Mouse (Mus musculus) forebrain, embryonic 15.5 days (tissue): Measurements from ENCODE around the gene Lekr1. TPM values are rescaled to one million over a fixed set of nuclear protein-coding genes. Genes with fewer than 3 reads are reported as not detected.

ENCODE experiments used
- ATAC-seq: fragments of 200-750 bp; cut with Nextera tagmentation; replicated peaks from 2 replicates; pipeline ENCODE4 v1.8.0; 2017; ENCODE audit warnings: mild to moderate bottlenecking, moderate TSS enrichment, moderate library complexity
- H3K27ac ChIP-seq: fragments of 300-500 bp; sonication (generic); replicated peaks from 2 replicates; pipeline ENCODE4 v1.5.1; 2015; ENCODE audit warnings: mild to moderate bottlenecking, inconsistent platforms
- H3K27me3 ChIP-seq: fragments of 300-500 bp; sonication (generic); 2 replicates; pipeline ENCODE4 v1.6.1; 2015; ENCODE audit warnings: inconsistent platforms
- H3K36me3 ChIP-seq: fragments of 300-500 bp; sonication (generic); 2 replicates; pipeline ENCODE4 v1.6.1; 2015; ENCODE audit warnings: mild to moderate bottlenecking, inconsistent platforms
- H3K4me1 ChIP-seq: fragments of 300-500 bp; sonication (generic); 2 replicates; pipeline ENCODE4 v1.6.1; 2015; ENCODE audit warnings: inconsistent platforms
- H3K4me2 ChIP-seq: fragments of 300-500 bp; sonication (generic); replicated peaks from 2 replicates; pipeline ENCODE4 v1.6.1; 2015; ENCODE audit warnings: mild to moderate bottlenecking, inconsistent platforms
- H3K4me3 ChIP-seq: fragments of 300-500 bp; sonication (generic); 2 replicates; pipeline ENCODE4 v1.5.1; 2015; ENCODE audit warnings: mild to moderate bottlenecking, inconsistent platforms
- H3K9ac ChIP-seq: fragments of 300-500 bp; sonication (generic); replicated peaks from 2 replicates; pipeline ENCODE4 v1.6.1; 2015; ENCODE audit warnings: mild to moderate bottlenecking, inconsistent platforms
- H3K9me3 ChIP-seq: fragments of 300-500 bp; sonication (generic); 2 replicates; pipeline ENCODE4 v1.6.1; 2016; ENCODE audit warnings: inconsistent platforms
- WGBS: fragments of 180-500 bp; shearing (Covaris S2); methylation state at CpG from one replicate; pipeline ENCODE4 v1.1.7; 2015; ENCODE audit warnings: mixed read lengths; 5-methylcytosine and 5-hydroxymethylcytosine counted together
- polyA plus RNA-seq: library from polyadenylated mRNA; unstranded; fragments of >200 nt; fragmentation: Nextera tagmentation; extraction: Ambion mirVana; gene quantifications from 2 replicates; pipeline ENCODE4 v1.2.1, GENCODE M21; 2015

Gene Lekr1
- polyA plus RNA-seq: 6.2 and 6.8 TPM in 2 replicates

DNA sequence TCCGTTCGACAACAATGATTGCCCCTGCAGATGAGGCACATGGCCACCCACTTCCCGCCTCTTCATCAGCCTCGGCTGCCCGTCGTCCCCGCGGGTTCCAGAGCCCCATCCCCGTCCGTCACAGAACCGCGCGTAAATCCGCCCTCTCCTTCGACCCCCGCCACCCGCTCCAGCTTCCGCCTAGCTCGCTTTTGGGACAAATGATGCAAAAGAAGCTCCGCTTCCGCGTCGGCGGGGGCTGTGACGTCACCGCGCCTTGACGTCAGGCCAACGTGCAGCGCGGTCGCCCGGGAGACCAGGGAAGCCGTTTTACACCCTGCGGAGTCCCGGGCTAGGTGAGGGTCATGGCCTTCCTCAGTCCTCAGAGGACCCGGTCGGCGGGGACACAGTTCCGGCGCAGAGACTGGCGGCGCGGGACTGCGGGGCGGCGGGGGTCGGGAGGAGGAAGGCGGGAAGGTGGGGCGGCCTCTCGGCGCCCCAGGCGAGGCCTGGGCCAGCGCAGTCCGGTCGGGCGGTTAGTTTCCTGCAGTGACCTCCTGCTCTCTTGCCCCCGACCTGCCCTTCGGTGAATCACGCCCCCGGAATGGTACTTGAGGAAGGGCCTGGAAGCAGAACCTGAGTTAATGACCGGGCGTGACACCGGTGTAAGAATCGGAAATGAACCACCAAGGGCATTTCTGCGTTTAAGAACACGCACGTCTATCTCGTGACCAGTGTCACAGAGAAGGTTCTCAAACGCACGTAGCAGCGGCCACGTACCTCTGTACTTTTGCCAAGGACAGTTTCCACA, at the start of gene Lekr1:
TSS of gene Lekr1 (plus strand) at position 252 of the 790 bp plus-strand sequence.
- peak; percentile 95 for ATAC-seq
- no peaks in the 10 kb centered on the region for H3K36me3 ChIP-seq
- no peaks in the 10 kb centered on the region for H3K27me3 ChIP-seq
- WGBS: 2% methylated on average over 73 of the region's 73 CpGs
- peak within 1 kb of the TSS; percentile 77 for H3K27ac ChIP-seq
- H3K9ac ChIP-seq: peak within 1 kb of the TSS; percentile 81
- H3K4me1 ChIP-seq: peaks cover 11% of the 10 kb centered on the region
- H3K4me3 ChIP-seq: peak within 1 kb of the TSS; percentile 93
- no peaks in the 10 kb centered on the region for H3K9me3 ChIP-seq
- peak within 1 kb of the TSS; percentile 91 for H3K4me2 ChIP-seq

DNA sequence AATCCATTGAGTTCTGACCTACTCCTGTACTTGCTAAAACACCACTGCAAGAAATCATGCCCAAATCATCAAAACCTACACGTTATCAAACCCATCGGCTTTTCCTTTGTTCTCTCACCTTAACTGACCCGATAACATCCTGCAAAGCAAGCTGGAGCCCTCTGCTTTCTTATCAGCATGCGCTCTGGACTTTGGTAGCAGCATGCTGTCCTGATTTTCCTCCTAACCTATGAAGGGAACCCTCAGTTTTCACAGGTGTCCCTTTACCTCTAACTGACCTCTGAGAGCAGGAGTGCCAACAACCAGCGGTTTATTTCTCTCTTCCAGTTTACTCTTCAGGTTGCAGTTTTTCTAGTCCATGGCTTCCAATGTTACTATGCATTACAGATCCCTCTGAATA, 48.5 kb upstream of the Lekr1 start:
- whole genome bisulfite sequencing: 82% methylated on average over 5 of the region's 5 CpGs
- Histone ChIP-seq H3K27ac (no peak overlapping the region), H3K4me3 (no peak overlapping the region), H3K9me3 (no peaks in the 10 kb centered on the region), H3K4me1 (no peaks in the 10 kb centered on the region), H3K4me2 (no peak overlapping the region), H3K36me3 (no peaks in the 10 kb centered on the region), H3K27me3 (no peaks in the 10 kb centered on the region), H3K9ac (no peak overlapping the region)
- no peak for ATAC-seq

DNA sequence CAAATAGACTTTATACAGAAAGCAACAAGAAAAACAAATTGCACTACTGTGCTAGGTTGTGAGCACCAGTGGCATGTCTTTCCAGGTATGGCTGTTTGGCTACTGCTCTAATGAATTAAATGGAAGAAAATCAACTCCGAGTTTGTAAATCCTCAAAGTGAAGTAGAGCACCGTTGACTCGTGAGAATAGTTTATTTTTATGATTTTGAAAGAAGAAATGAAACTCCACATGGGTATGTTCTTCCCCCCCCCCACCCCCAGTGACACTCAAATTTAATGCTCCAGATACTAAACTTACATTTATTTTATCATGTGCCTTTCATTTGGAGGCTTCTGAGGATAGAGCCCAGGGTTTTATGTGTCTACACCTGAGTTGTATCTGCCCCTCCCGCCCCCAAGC, 46.7 kb upstream of the Lekr1 start:
- no peaks in the 10 kb centered on the region for H3K9me3 ChIP-seq
- H3K4me3 ChIP-seq: no peak overlapping the region
- no peak overlapping the region for H3K4me2 ChIP-seq
- H3K36me3 ChIP-seq: no peaks in the 10 kb centered on the region
- no peak for ATAC-seq
- H3K27me3 ChIP-seq: no peaks in the 10 kb centered on the region
- H3K27ac ChIP-seq: no peak overlapping the region
- 95% methylated on average over 4 of the region's 4 CpGs for WGBS
- H3K4me1 ChIP-seq: no peaks in the 10 kb centered on the region
- H3K9ac ChIP-seq: no peak overlapping the region

DNA sequence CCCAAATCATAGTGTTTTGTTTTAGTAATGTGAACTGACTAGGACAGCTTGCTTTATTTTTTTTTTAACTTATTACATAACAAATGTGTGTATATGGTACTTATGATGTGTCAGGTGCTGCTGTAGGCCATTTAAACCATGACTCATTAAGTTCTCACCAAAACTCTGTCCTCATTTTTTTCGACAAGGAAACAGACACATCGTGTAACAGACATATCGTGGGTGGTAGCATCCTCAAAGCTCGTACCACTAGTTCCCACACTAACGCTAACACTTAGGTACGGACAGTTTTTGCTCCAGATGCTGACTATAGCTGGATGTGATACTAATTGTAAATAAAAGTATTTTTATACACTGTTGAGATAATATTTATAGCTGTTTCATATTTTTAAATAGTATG, 43.0 kb upstream of the Lekr1 start:
- no peaks in the 10 kb centered on the region for H3K9me3 ChIP-seq
- H3K4me2 ChIP-seq: no peak overlapping the region

DNA sequence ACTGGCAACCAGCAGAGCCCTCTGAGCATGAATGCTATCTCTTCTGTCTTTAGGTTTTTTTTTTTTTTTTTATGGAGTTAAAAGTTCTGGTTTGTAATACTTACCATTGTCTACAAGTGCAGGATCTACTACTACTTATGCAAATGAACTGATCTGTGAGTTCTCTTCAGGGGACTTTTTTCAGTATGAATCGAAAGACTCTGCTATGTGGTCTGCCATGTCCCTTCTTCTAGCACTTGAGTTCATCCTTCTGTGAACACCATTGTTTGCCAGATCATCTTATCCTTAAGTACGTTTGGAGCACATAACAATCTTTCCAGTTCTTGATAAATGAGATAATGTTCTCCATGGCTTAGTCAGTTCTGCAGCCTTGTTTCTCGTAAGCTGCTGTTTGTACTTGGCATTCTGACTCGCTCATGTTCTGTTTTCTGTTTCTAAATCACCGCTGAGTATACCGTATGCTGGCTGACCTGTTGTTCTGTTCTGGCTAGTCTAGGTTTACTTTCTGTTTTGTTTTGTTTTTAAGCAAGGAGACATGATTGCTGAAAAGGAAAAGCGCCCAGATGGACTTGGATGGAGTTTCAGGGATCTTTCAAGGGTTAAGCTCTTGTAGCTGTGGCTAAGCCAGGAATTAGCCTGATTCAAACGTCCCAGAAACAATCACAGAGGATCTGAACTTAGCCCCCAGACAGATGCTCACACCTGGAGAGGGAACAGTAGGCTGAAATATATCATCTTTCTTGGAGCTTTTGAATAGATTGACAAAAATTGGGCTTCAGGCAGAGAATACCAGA, 40.3 kb upstream of the Lekr1 start:
- WGBS: 72% methylated on average over 8 of the region's 8 CpGs
- H3K9ac ChIP-seq: no peak overlapping the region
- no peaks in the 10 kb centered on the region for H3K9me3 ChIP-seq
- no peak overlapping the region for H3K4me3 ChIP-seq
- no peaks in the 10 kb centered on the region for H3K27me3 ChIP-seq
- ATAC-seq: no peak
- H3K27ac ChIP-seq: no peak overlapping the region
- no peaks in the 10 kb centered on the region for H3K4me1 ChIP-seq
- H3K36me3 ChIP-seq: no peaks in the 10 kb centered on the region
- H3K4me2 ChIP-seq: no peak overlapping the region

More for the DNA sequence above, 43.0 kb upstream of the Lekr1 start:
- Histone ChIP-seq H3K36me3 (no peaks in the 10 kb centered on the region), H3K27ac (no peak overlapping the region), H3K27me3 (no peaks in the 10 kb centered on the region), H3K4me1 (no peaks in the 10 kb centered on the region), H3K4me3 (no peak overlapping the region), H3K9ac (no peak overlapping the region)
- no peak for ATAC-seq
- WGBS: 95% methylated on average over 6 of the region's 6 CpGs

DNA sequence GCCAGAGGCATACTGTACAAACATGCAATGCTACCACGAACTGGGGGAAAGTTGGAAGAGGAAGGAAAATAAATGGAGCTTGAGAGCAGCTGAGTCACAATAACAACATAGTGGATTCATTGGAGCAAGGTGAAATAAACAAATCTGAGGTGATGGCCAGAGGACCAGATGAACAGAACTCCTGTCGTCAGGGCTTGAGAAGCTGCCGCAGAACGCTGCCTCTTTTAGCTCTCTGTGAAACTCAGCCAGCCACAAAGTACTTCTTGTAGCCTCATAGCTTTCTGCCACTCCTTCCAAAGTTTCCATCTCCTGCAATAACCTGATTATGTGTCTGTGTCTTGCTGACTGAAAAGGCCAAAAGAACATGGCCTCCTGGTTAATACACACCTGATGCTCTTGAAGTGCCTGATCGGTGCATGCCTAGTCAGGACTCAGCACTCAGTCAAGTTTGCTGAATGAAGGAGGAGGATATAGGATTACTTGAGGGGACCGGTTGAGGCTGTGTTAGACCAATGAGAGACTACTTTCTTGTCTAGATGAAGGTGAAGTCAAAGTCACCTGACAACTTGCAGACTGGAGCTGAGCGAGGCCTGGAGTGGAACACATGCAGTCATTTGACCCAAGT, 39.6 kb upstream of the Lekr1 start:
- H3K9ac ChIP-seq: no peak overlapping the region
- WGBS: 87% methylated on average over 7 of the region's 7 CpGs
- no peak for ATAC-seq
- no peak overlapping the region for H3K4me3 ChIP-seq
- no peaks in the 10 kb centered on the region for H3K4me1 ChIP-seq
- no peak overlapping the region for H3K4me2 ChIP-seq
- no peaks in the 10 kb centered on the region for H3K9me3 ChIP-seq
- H3K36me3 ChIP-seq: no peaks in the 10 kb centered on the region
- no peak overlapping the region for H3K27ac ChIP-seq
- H3K27me3 ChIP-seq: no peaks in the 10 kb centered on the region

DNA sequence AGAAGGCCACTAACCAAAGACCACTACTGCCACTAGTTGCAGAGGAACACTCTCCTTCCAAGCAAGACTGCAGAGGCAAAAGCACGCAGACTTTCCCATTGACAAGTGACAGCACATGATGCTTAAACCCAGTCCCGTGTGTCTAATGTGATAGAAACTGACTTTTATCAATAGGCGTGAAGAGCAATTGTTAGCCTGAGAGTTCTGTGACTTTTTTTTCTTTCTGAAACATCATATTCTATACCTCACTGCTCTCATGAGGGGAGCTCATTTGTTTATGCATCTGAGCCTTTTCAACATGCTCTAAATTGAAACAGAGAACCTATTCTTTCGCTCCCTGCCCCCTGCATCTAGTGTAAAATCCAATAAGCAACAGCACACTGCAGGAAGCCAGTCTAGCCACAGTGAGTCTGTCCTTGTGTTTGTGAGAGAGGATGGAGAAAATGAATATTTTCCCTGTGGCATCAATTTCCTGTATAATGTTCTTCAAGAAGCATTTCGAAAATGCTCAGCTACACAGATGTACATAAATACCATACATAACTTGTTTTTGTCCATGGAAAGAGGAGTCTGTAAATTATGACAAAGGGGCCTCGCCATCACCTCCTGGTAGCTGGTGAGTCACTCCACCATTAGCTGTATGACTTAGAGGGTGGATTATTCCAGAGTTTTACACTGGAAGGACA, 38.9 kb upstream of the Lekr1 start:
- Histone ChIP-seq H3K4me2 (no peak overlapping the region), H3K4me1 (no peaks in the 10 kb centered on the region)
- 36% methylated on average over 6 of the region's 6 CpGs for WGBS

DNA sequence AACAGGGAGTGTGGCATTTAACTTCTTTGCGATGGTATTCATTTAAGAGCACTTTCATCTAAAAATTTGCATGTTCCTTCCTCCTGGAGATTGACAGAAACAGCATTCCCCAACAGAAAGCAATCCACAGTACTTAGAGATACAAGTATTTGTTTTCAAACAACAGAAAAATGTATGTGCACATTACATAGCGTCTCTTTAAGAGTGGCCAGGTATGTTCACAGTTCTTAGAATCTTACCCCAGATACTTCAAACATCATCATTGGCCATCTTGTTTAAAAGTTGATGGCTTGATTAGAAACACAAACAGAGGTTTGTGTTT, 38.4 kb upstream of the Lekr1 start:
- Histone ChIP-seq H3K36me3 (no peaks in the 10 kb centered on the region), H3K4me1 (no peaks in the 10 kb centered on the region), H3K9ac (no peak overlapping the region), H3K27ac (no peak overlapping the region), H3K4me2 (no peak overlapping the region), H3K4me3 (no peak overlapping the region), H3K27me3 (no peaks in the 10 kb centered on the region), H3K9me3 (no peaks in the 10 kb centered on the region)
- 74% methylated on average over 2 of the region's 2 CpGs for WGBS
- ATAC-seq: no peak

More for the DNA sequence above, 38.9 kb upstream of the Lekr1 start:
- H3K4me3 ChIP-seq: no peak overlapping the region
- no peak overlapping the region for H3K27ac ChIP-seq
- no peaks in the 10 kb centered on the region for H3K9me3 ChIP-seq
- no peaks in the 10 kb centered on the region for H3K36me3 ChIP-seq
- no peak for ATAC-seq
- no peaks in the 10 kb centered on the region for H3K27me3 ChIP-seq
- no peak overlapping the region for H3K9ac ChIP-seq

DNA sequence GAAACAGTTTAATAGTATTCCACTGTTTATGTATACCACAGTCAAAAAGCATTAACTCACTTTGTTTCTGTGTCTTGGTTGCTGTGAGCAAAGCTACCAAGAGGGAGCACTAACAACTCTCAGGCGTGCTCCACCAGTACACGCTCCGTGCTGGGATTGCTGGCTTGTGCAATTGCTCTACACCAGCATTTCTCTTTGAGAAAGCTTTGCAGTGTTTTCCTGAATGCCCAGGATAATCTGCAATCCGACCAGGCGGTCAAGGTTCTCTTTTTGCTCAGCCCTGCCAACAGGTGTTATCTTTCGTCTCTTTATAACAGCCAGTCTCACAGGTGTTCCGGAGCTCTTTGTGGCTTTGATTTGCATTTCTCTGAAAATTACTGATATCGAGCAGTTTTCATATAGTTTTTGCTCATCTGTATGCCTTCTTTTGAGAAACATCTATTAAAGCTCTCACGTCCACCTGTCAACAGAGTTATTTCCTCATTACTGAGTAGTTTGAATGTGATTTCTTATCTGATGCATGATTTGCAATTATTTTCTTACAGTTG, 36.4 kb upstream of the Lekr1 start:
- H3K27me3 ChIP-seq: no peaks in the 10 kb centered on the region
- H3K36me3 ChIP-seq: no peaks in the 10 kb centered on the region
- no peak for ATAC-seq
- no peak overlapping the region for H3K9ac ChIP-seq
- no peak overlapping the region for H3K4me2 ChIP-seq
- H3K4me1 ChIP-seq: no peaks in the 10 kb centered on the region
- no peaks in the 10 kb centered on the region for H3K9me3 ChIP-seq
- no peak overlapping the region for H3K4me3 ChIP-seq
- 81% methylated on average over 9 of the region's 9 CpGs for whole genome bisulfite sequencing
- H3K27ac ChIP-seq: no peak overlapping the region

DNA sequence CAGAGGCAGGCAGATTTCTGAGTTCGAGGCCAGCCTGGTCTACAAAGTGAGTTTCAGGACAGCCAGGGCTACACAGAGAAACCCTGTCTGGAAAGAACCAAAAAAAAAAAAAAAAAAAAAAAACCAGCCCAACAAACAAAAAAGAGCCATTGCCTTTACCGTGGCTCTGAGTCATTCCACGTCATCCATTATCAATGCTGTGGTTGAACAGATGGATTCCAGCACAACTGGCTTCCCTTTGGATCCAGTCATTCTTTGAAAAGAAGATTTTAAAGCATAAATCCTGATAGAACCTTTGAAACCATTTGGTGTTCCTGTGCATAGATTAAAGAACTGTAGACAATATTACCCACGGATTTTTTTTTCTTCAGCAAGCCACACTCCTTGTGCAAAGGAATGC, 32.4 kb upstream of the Lekr1 start:
- H3K4me3 ChIP-seq: no peak overlapping the region
- H3K27me3 ChIP-seq: no peaks in the 10 kb centered on the region
- no peak overlapping the region for H3K9ac ChIP-seq
- no peaks in the 10 kb centered on the region for H3K4me1 ChIP-seq
- no peaks in the 10 kb centered on the region for H3K9me3 ChIP-seq
- no peak overlapping the region for H3K4me2 ChIP-seq
- WGBS: 82% methylated on average over 4 of the region's 4 CpGs
- H3K36me3 ChIP-seq: no peaks in the 10 kb centered on the region
- H3K27ac ChIP-seq: no peak overlapping the region
- ATAC-seq: no peak

DNA sequence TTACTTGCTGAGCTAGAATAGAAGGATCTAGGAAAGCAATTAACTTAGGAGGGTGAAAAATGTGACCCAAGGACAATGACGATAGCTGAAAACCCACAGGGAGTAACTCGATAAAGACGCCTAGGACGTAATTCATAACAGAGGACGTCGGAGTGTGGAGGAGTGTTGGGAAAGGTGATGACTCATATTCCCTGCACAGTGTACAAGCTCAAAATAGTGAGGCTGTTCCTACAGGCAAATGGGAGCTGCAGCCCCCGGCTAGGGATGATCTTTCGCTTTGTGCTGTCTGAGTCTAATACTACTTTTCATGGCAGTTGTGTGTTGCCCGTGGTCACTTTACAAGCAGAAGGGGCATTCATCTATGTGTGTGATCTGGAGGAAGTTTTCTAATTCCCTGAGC, 30.0 kb upstream of the Lekr1 start:
- no peak for ATAC-seq
- H3K27ac ChIP-seq: no peak overlapping the region
- no peaks in the 10 kb centered on the region for H3K4me1 ChIP-seq
- no peaks in the 10 kb centered on the region for H3K27me3 ChIP-seq
- H3K36me3 ChIP-seq: no peaks in the 10 kb centered on the region
- H3K9me3 ChIP-seq: no peaks in the 10 kb centered on the region
- no peak overlapping the region for H3K9ac ChIP-seq
- 61% methylated on average over 9 of the region's 9 CpGs for WGBS
- no peak overlapping the region for H3K4me3 ChIP-seq
- no peak overlapping the region for H3K4me2 ChIP-seq

DNA sequence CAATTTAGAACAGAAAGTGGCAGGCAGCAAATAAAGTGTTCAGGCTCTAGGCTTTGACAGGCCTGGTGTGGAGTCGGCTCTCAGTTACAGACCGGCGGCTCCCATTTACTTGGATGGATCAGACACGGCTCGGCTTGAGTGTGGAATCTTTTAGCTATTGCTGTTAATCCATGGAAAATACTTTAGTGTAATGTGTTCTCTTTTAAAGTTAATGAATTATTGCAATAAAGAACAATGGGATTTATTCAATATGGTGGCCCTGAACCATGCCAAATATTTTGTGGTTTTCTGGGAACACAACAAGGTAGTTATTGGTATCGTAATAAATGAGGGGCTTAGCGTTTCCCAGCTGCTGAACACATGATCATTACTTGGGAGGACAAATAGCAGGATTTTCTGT, 28.7 kb upstream of the Lekr1 start:
- no peaks in the 10 kb centered on the region for H3K27me3 ChIP-seq
- no peak overlapping the region for H3K27ac ChIP-seq
- no peaks in the 10 kb centered on the region for H3K9me3 ChIP-seq
- WGBS: 57% methylated on average over 7 of the region's 7 CpGs
- ATAC-seq: no peak
- no peaks in the 10 kb centered on the region for H3K36me3 ChIP-seq
- no peak overlapping the region for H3K4me3 ChIP-seq
- H3K4me2 ChIP-seq: no peak overlapping the region
- no peaks in the 10 kb centered on the region for H3K4me1 ChIP-seq
- no peak overlapping the region for H3K9ac ChIP-seq
